Mouse (Mus musculus) G1E (cell line): Measurements from ENCODE around the gene Ppp1r14b. TPM values are rescaled to one million over a fixed set of nuclear protein-coding genes. Genes with fewer than 3 reads are reported as not detected.
A peak's percentile ranks its signal among the peaks of the same experiment; 100 is the strongest.

Experiments
- ATAC-seq: 2 replicates; pipeline ENCODE4 v1.8.0; 2016; ENCODE audit warnings: mild to moderate bottlenecking; ENCODE audit not compliant: insufficient number of reproducible peaks, poor library complexity, low FRiP score, severe bottlenecking; ENCODE audit errors: extremely low read depth
- DNase-seq: peaks from one replicate; pipeline ENCODE4 v3.0.0; 2012; ENCODE audit warnings: low spot score
- H3K27me3 ChIP-seq: 2 replicates; pipeline ENCODE4 v1.6.1; 2012; ENCODE audit warnings: mild to moderate bottlenecking, low read length, inconsistent platforms; ENCODE audit not compliant: insufficient read depth
- H3K36me3 ChIP-seq: replicated peaks from 2 replicates; pipeline ENCODE3; 2012; ENCODE audit warnings: mild to moderate bottlenecking, inconsistent platforms
- H3K4me1 ChIP-seq: 2 replicates; pipeline ENCODE4 v1.6.1; 2012; ENCODE audit warnings: low read depth, low read length, inconsistent platforms, mixed read lengths; ENCODE audit not compliant: insufficient read depth
- H3K4me3 ChIP-seq: 2 replicates; pipeline ENCODE4 v1.5.1; 2012; ENCODE audit warnings: low read depth, mild to moderate bottlenecking, inconsistent platforms, low read length, moderate library complexity, mixed read lengths
- H3K9me3 ChIP-seq: replicated peaks from 2 replicates; pipeline ENCODE4 v1.6.1; 2012; ENCODE audit warnings: inconsistent platforms
- CTCF ChIP-seq: IDR thresholded peaks from 2 replicates; pipeline ENCODE4 v1.5.1; 2012; ENCODE audit warnings: low read depth, low read length, inconsistent platforms, mixed read lengths
- GATA1 ChIP-seq: IDR thresholded peaks from 2 replicates; pipeline ENCODE4 v1.6.1; 2012; ENCODE audit warnings: borderline replicate concordance, low read length, inconsistent platforms, mixed read lengths
- GATA2 ChIP-seq: IDR thresholded peaks from 2 replicates; pipeline ENCODE4 v1.6.1; 2012; ENCODE audit warnings: low read depth, low read length, inconsistent platforms, borderline replicate concordance
- POLR2AphosphoS5 ChIP-seq: IDR thresholded peaks from 2 replicates; pipeline ENCODE4 v1.6.1; 2012; ENCODE audit warnings: low read depth, low read length, inconsistent platforms; ENCODE audit not compliant: insufficient replicate concordance
- TAL1 ChIP-seq: conservative IDR thresholded peaks from 2 replicates; pipeline ENCODE4 v1.6.1; 2012; ENCODE audit warnings: low read depth, low read length, inconsistent platforms, mixed read lengths
- polyA plus RNA-seq: library from polyadenylated mRNA; stranded (reverse); fragments of >175 nt; gene quantifications from 2 replicates; pipeline ENCODE4 v1.2.3, GENCODE M21; 2012
- total RNA-seq, 2 experiments: library from RNA; stranded (forward) in 1 of 2; stranded (reverse) in 1 of 2; fragments of 200-1000 nt in 1 of 2; fragments of >200 nt in 1 of 2; fragmentation: Nextera tagmentation in 1 of 2; gene quantifications; 2 replicates each; pipeline ENCODE4 v1.2.3; 2014 to 2017

The Ppp1r14b gene
- total and polyA plus RNA-seq, 3 experiments = 74.0 to 281 (median 141) TPM

GRCm38 (mm10) chr19:6951994-6952711 is 22.6 kb upstream of the Ppp1r14b start:
- Histone ChIP-seq H3K36me3 (peaks cover 72% of the 10 kb centered on the region), H3K4me3 (peak overlapping the region; percentile 80), H3K9me3 (no peaks in the 10 kb centered on the region), H3K4me1 (peaks cover 62% of the 10 kb centered on the region), H3K27me3 (no peaks in the 10 kb centered on the region)
- no peak for TF ChIP-seq TAL1
- no peak for TF ChIP-seq GATA1
- ATAC-seq (no peak), DNase-seq (peak; percentile 50)

GRCm38 (mm10) chr19:6952712-6953037 is 22.1 kb upstream of the Ppp1r14b start:
- H3K4me1 ChIP-seq = peaks cover 61% of the 10 kb centered on the region
- H3K27me3 ChIP-seq = no peaks in the 10 kb centered on the region
- ATAC-seq (no peak), DNase-seq (peak; percentile 34)
- H3K9me3 ChIP-seq = no peaks in the 10 kb centered on the region
- TF ChIP-seq CTCF (no peak), POLR2AphosphoS5 (no peak), TAL1 (no peak), GATA1 (no peak), GATA2 (no peak)
- H3K36me3 ChIP-seq = peaks cover 75% of the 10 kb centered on the region
- peak overlapping the region; percentile 80; the same call in 1 of the 2 replicates for H3K4me3 ChIP-seq

GRCm38 (mm10) chr19:6954046-6954445 is 20.7 kb upstream of the Ppp1r14b start:
- Histone ChIP-seq H3K4me3 (no peak overlapping the region), H3K36me3 (peaks cover 75% of the 10 kb centered on the region), H3K4me1 (peaks cover 50% of the 10 kb centered on the region), H3K27me3 (no peaks in the 10 kb centered on the region), H3K9me3 (no peaks in the 10 kb centered on the region)
- peak; percentile 25 for DNase-seq
- no peak for ATAC-seq
- TF ChIP-seq GATA2 (no peak), TAL1 (no peak), CTCF (peak; percentile 53; the same call in 1 of the 2 replicates), POLR2AphosphoS5 (no peak)

GRCm38 (mm10) chr19:6955424-6955823 is 19.3 kb upstream of the Ppp1r14b start:
- DNase-seq = no peak
- no peak for ATAC-seq

GRCm38 (mm10) chr19:6956461-6956860 is 18.3 kb upstream of the Ppp1r14b start:
- H3K27me3 ChIP-seq = no peaks in the 10 kb centered on the region; the same call in 1 of the 2 replicates
- TF ChIP-seq GATA1 (no peak), CTCF (no peak), POLR2AphosphoS5 (no peak), TAL1 (no peak), GATA2 (no peak)
- no peak overlapping the region for H3K4me3 ChIP-seq
- no peaks in the 10 kb centered on the region for H3K9me3 ChIP-seq
- H3K4me1 ChIP-seq = peaks cover 27% of the 10 kb centered on the region
- peaks cover 81% of the 10 kb centered on the region for H3K36me3 ChIP-seq
- DNase-seq = no peak
- ATAC-seq = no peak

More at GRCm38 (mm10) chr19:6955424-6955823, 19.3 kb upstream of the Ppp1r14b start:
- Histone ChIP-seq H3K27me3 (no peaks in the 10 kb centered on the region; the same call in 1 of the 2 replicates), H3K36me3 (peaks cover 77% of the 10 kb centered on the region), H3K4me3 (no peak overlapping the region), H3K4me1 (peaks cover 37% of the 10 kb centered on the region), H3K9me3 (no peaks in the 10 kb centered on the region)
- no peak for TF ChIP-seq GATA2
- TF ChIP-seq POLR2AphosphoS5 = no peak
- no peak for TF ChIP-seq TAL1
- no peak for TF ChIP-seq GATA1
- no peak for TF ChIP-seq CTCF

- TF ChIP-seq GATA1 = no peak
- no peak for TF ChIP-seq POLR2AphosphoS5
- no peak for TF ChIP-seq TAL1
- no peak for TF ChIP-seq GATA2
- no peak for TF ChIP-seq CTCF
- peak overlapping the region; percentile 80 for H3K4me3 ChIP-seq
- peaks cover 37% of the 10 kb centered on the region for H3K36me3 ChIP-seq
- no peaks in the 10 kb centered on the region for H3K27me3 ChIP-seq
- H3K9me3 ChIP-seq = no peaks in the 10 kb centered on the region
- ATAC-seq (no peak), DNase-seq (no peak)
- H3K4me1 ChIP-seq = peaks cover 81% of the 10 kb centered on the region
Observed at GRCm38 (mm10) chr19:6968491-6969271, 6.1 kb upstream of the Ppp1r14b start.
